Mouse (Mus musculus): ENCODE measurements around the gene Acad9.
"Not testable (repeated sequence)": the region's sequence is repeated elsewhere in the genome, so short reads cannot be mapped to it uniquely, and the experiment has no call there.

The Acad9 gene

DNA sequence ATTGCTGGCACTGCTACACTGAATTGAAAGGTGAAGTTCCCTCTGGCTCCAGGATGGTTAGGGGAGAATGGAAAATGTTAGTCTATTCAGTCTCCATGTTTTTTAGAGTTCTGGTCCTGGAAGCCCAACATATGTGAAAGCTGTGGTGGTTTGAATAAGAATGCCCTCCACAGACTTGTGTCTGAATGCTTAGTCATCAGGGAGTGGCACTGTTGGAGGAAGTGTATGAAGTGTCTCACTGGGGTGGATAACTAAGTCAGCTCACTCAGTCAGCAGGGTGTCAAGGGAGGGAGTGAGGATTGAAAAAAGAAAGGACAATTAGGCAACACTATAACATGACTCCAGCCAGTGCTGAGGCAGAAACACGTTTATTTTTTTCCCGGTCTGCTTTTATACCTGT lies 29.6 kb downstream of the Acad9 start:
- no peak for DNase-seq

DNA sequence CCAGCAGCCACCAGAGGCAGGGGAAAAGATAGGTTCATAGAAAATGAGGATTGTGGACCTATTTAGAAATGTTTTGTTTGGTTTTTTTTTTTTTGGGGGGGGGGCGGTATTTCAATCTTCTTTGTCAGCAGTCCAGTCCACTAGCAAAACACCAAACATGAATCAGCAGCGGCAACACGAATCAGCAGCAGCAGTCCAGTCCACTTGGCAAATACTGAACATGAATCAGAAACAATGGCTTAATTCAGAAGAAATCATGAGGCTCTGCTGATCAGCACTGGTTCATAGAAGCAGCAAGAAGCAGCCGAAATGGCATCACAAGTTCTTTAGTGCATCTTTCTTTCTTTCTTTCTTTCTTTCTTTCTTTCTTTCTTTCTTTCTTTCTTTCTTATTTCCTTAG lies 50.3 kb downstream of the Acad9 start:
- no peak for DNase-seq

DNA sequence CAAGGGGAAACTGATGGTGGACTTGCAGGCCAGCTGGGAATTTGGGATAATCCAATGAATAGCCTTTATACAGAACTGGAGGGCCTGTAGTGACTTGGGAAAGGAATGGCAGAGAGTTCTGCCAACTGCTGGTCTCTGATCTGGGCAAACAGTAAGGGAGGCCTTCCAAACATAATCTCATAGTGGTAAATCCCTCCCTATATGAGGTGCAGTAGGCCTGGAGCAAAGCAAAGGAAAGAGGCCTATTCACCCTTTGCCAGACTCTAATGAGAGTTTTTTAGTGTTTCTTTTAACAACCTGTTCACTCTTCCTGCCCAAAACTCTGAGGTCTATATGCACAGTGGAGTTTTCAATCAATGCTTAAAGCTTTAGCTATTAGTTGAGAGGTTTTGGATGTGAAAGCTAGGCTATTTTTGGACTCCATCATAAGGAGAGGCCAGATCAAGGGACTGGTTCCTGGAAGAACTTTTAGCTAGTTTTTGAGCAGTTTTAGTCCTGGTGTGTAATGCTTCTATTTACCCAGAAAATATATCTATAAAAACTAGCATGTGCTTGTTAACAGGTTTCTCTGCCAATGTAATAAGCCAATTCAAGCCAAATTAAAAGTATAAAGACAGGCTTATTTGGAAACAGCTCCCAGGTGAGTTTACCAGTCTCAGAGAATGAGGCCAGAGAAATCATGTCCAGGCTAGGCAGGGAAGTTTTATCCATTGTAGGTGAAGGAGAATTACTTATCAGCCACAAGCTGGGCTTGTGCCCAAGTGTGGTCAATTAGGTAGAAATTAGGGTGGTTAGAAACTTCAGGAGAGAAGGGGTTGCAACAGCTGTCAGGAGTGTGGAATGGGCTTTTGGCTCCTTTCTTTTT lies 54.1 kb downstream of the Acad9 start:
- no peak for DNase-seq

DNA sequence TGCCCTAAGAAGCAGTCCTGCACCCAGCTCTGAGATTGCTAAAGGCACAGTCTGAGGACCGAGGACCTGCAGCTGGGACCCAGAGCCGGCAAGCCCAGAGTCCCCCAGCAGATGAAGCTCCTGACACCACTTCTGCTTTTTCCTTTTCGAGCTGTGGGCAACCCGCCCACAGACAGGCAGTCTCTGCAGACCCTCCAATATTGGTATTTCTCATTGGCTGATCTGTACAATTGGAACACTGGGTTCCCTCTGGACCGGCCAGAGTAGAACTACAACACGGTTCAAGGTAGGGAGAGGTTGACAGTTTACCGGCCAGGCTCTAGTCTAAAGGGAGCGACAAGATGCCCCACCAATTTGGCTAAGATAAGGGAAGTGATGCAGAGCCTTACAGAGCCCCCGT lies 60.4 kb downstream of the Acad9 start:
- DNase-seq = not testable (repeated sequence)

DNA sequence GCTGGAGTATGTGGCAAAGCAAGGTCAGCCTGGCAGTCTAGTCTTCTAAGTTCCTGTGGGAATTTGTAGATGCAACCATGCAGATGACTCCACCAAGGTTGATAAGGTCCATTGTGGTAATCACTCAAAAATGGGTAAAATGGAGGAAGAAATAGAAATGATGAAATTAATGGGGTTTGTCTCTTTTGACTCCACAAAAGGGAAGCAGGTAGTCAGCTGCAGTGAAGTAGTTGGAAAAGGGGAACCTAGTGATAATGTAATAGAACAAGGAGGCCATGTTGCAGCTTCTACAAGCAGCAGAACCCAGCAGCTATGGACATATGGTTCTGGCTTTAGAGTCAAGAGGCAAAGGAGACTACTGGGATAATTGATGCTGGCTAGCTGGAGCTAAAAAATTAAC lies 70.4 kb downstream of the Acad9 start:
- no peak for DNase-seq

DNA sequence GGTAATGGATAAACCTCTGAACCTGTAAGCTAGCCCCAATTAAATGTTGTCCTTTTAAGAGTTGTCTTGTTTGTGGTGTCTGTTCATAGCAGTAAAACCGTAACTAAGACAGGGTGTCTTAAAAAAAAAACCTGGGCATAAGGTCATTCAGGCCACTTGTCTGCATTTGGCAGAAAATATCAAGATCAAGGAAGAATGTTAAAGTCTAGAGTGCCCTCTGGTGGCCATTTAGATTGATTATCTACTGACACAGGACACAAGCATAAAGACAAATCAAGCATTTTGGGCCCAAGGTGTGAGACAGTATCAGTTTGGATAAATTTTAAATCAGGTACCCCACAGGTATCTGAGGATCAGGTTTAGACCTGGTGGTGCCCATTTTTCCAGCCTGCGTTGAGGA lies 71.8 kb downstream of the Acad9 start:
- no peak for DNase-seq

DNA sequence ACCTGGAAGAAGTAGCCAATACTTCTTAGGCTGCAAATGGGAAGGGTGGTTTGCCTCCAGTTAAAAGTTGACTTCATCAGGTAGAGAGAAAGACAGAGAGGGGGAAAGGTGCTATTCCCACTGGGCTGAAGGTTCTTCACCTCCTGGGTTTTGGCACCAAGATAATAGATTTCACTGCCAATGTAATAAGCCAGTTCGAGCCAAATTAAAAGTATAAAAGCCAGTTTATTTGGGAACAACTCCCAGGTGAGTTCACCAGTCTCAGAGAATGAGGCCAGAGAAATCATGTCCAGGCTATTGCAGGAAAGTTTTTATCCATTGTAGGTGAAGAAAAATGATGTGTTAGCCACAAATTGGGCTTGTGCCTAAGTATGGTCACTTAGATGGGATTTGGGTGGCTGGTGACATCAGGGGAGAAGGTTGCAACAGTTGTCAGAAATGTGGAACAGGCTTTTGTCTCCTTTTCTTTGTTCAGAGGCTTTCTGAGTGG lies 72.4 kb downstream of the Acad9 start:
- DNase-seq = no peak

DNA sequence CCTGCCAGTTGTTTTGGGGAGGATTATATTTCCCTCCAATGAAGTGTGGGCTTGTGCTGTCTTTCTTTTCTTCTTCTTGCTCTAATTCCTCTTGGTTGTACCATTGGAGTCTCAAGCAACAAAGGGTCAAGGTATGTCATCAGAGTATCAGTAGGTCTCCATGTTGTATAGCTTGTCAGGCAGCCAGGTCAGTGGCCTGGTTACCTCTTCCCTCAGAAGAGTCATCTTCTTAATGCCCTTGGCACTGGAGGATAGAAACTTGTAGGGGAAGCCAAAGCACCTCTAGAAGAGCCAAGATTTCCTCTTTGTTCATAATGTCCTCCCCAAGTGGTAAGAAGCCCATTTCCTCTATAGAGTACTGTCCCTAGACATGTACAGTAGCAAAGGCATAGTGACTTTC lies 73.2 kb downstream of the Acad9 start:
- DNase-seq = no peak
